ENCODE assay signal across 8 mouse cellular contexts in genomic region chr8:87690100-87691095, GRCm38 (mm10).
A peak's percentile ranks its signal among the peaks of the same experiment; 100 is the strongest.
DNase-seq lines count a peak whose midpoint lies in the region; ATAC-seq lines count a peak whose summit lies in the region.

No protein-coding gene starts in this region.

- peak overlapping the region; percentile 49 for H3K4me2 ChIP-seq in kidney, embryonic 15.5 days
- H3K4me2 ChIP-seq in embryonic facial prominence, embryonic 14.5 days (ENCODE audit: low read depth, low read length), result peak overlapping the region; percentile 35
- H3K4me2 ChIP-seq in intestine, embryonic 16.5 days (ENCODE audit: low read depth, low read length), result 0 out of 2 replicates have a peak overlapping the region, but pooled peaks have one; percentile 19

- H3K27me3 ChIP-seq in kidney, embryonic 15.5 days, result 0 out of 2 replicates have a peak, but pooled peaks cover 3% of the 10 kb centered on the region
- no peaks in the 10 kb centered on the region for H3K27me3 ChIP-seq in embryonic facial prominence, embryonic 14.5 days (replicated peaks; ENCODE audit: control insufficient read depth, insufficient read depth, low read length)
- H3K27me3 ChIP-seq in intestine, embryonic 16.5 days (replicated peaks; ENCODE audit: control insufficient read depth, insufficient read depth, low read length), result no peaks in the 10 kb centered on the region

- H3K9ac ChIP-seq in kidney, embryonic 15.5 days, result no peak overlapping the region
- peak overlapping the region; percentile 1; the same call in 1 of the 2 replicates for H3K9ac ChIP-seq in embryonic facial prominence, embryonic 14.5 days (ENCODE audit: low read depth, low read length)
- no peak overlapping the region for H3K9ac ChIP-seq in intestine, embryonic 16.5 days (ENCODE audit: low read depth, low read length)

- DNase-seq in kidney, postnatal 14 days, result no peak
- peak; percentile 48 to 49 for DNase-seq in adrenal gland, adult 18-20 months (ENCODE audit: low spot score in 2 of 2)
- peak; percentile 56 for DNase-seq in embryonic facial prominence, embryonic 14.5 days (ENCODE audit: low spot score)
- DNase-seq in retina, embryonic 14.5 days (ENCODE audit: low spot score), result peak; percentile 67
- no peak for DNase-seq in yolk sac, embryonic 10.5 days (ENCODE audit: low spot score)
- no peak for DNase-seq in gastrocnemius, postnatal 14 days

- peaks cover 39% of the 10 kb centered on the region for H3K4me1 ChIP-seq in kidney, embryonic 15.5 days
- peaks cover 13% of the 10 kb centered on the region; the same call in 1 of the 2 replicates for H3K4me1 ChIP-seq in embryonic facial prominence, embryonic 14.5 days (ENCODE audit: control insufficient read depth, insufficient read depth, low read length)
- peaks cover 24% of the 10 kb centered on the region for H3K4me1 ChIP-seq in intestine, embryonic 16.5 days (ENCODE audit: control insufficient read depth, insufficient read depth, low read length)

- H3K27ac ChIP-seq in kidney, embryonic 15.5 days, result peak overlapping the region; percentile 24; the same call in 1 of the 2 replicates
- peak overlapping the region; percentile 22 for H3K27ac ChIP-seq in embryonic facial prominence, embryonic 14.5 days (replicated peaks; ENCODE audit: low read depth, low read length)
- no peak overlapping the region for H3K27ac ChIP-seq in intestine, embryonic 16.5 days (ENCODE audit: low read length)

- no peak for ATAC-seq in kidney, embryonic 15.5 days (replicated peaks; ENCODE audit: low FRiP score)
- no peak for ATAC-seq in embryonic facial prominence, embryonic 14.5 days (ENCODE audit: low read depth)
- no peak for ATAC-seq in intestine, embryonic 16.5 days

- no peaks in the 10 kb centered on the region for H3K9me3 ChIP-seq in kidney, embryonic 15.5 days (replicated peaks)
- no peaks in the 10 kb centered on the region for H3K9me3 ChIP-seq in embryonic facial prominence, embryonic 14.5 days (ENCODE audit: control insufficient read depth, low read length)
- H3K9me3 ChIP-seq in intestine, embryonic 16.5 days (ENCODE audit: control insufficient read depth, low read length), result no peaks in the 10 kb centered on the region

- intact Hi-C loops in gastrocnemius, postnatal 14 days (cut with DNase I; ENCODE audit: low total_unique reads), result no loop called here

- peaks cover 8% of the 10 kb centered on the region; the same call in 1 of the 2 replicates for H3K36me3 ChIP-seq in kidney, embryonic 15.5 days
- 0 out of 2 replicates have a peak, but pooled peaks cover 5% of the 10 kb centered on the region for H3K36me3 ChIP-seq in embryonic facial prominence, embryonic 14.5 days (ENCODE audit: control insufficient read depth, insufficient read depth, low read length)
- no peaks in the 10 kb centered on the region for H3K36me3 ChIP-seq in intestine, embryonic 16.5 days (ENCODE audit: control insufficient read depth, insufficient read depth, low read length)

- 13% methylated on average over 28 of the region's 28 CpGs for WGBS in kidney, embryonic 15.5 days
- WGBS in embryonic facial prominence, embryonic 14.5 days, result 21% methylated on average over 23 of the region's 28 CpGs
- WGBS in intestine, embryonic 16.5 days, result 22% methylated on average over 28 of the region's 28 CpGs

- H3K4me3 ChIP-seq in kidney, embryonic 15.5 days (replicated peaks), result peak overlapping the region; percentile 19; the same call in 1 of the 2 replicates
- no peak overlapping the region for H3K4me3 ChIP-seq in embryonic facial prominence, embryonic 14.5 days (ENCODE audit: low read depth, low read length)
- 0 out of 2 replicates have a peak overlapping the region, but pooled peaks have one; percentile 13 for H3K4me3 ChIP-seq in intestine, embryonic 16.5 days (ENCODE audit: low read length)

Comparison
In these comparisons a context has a peak if more than half of its experiments do, and no peak if none do; other contexts are left out.
1. DNase-seq: peak in adrenal gland, adult 18-20 months (2 of 2), embryonic facial prominence, embryonic 14.5 days (single experiment) and retina, embryonic 14.5 days (single experiment); none in kidney, postnatal 14 days (single experiment), yolk sac, embryonic 10.5 days (single experiment) and gastrocnemius, postnatal 14 days (single experiment).
2. Peak in every context shown above with its lines, with median percentiles within 50 percentile points of each other: H3K4me2 ChIP-seq.